Comparison of ENCODE assay signal across 15 mouse cellular contexts in genomic region chr14:122281072-122281634, GRCm38 (mm10).
DNase-seq lines count a peak whose midpoint lies in the region; ATAC-seq and TF ChIP-seq lines count a peak whose summit lies in the region.
"Had no signal": no experiment of that assay in that cellular context is flagged by ENCODE, and none has a peak within 500 bp of the region (broad histone marks: within the 10 kb centered on the region; RNA-seq: fewer than 3 reads in every experiment).

No protein-coding gene starts in this region.

- intact Hi-C loops in heart, postnatal 14 days (cut with DNase I), result no loop called here

- TF ChIP-seq CTCF in midbrain, postnatal 0 days (IDR thresholded peaks at IDR 0.05), result no peak

- 46% methylated on average over 9 of the region's 9 CpGs for WGBS in heart, embryonic 14.5 days
- WGBS in forebrain, embryonic 13.5 days, result 29% methylated on average over 9 of the region's 9 CpGs
- WGBS in hindbrain, embryonic 16.5 days, result 22% methylated on average over 9 of the region's 9 CpGs
- WGBS in midbrain, postnatal 0 days, result 32% methylated on average over 9 of the region's 9 CpGs

- no peak overlapping the region for H3K27ac ChIP-seq in heart, embryonic 14.5 days (replicated peaks in 1 of 2; ENCODE audit: control insufficient read depth in 1 of 2, insufficient read depth in 1 of 2, low read depth in 2 of 2, low read length in 2 of 2)
- H3K27ac ChIP-seq in forebrain, embryonic 13.5 days, result no peak overlapping the region
- peak overlapping the region; percentile 45 for H3K27ac ChIP-seq in hindbrain, embryonic 16.5 days (ENCODE audit: low read depth, low read length)
- H3K27ac ChIP-seq in midbrain, postnatal 0 days (ENCODE audit: low read depth, low read length), result no peak overlapping the region
- H3K27ac ChIP-seq: heart, adult 2 months; liver, embryonic 13.5 days; stomach, postnatal 0 days had no signal

- no peak for ATAC-seq in heart, embryonic 14.5 days (ENCODE audit: insufficient number of reproducible peaks, insufficient read depth, low FRiP score, low read depth)
- ATAC-seq in forebrain, embryonic 13.5 days, result no peak
- ATAC-seq in hindbrain, embryonic 16.5 days, result no peak; the same call in 1 of the 2 replicates
- no peak for ATAC-seq in midbrain, postnatal 0 days (ENCODE audit: low FRiP score)
- ATAC-seq: Patski had no signal

- H3K4me3 ChIP-seq in heart, embryonic 14.5 days (ENCODE audit: control insufficient read depth in 1 of 2, insufficient read depth in 1 of 2, low read depth in 1 of 2, low read length in 2 of 2), result no peak overlapping the region
- H3K4me3 ChIP-seq in forebrain, embryonic 13.5 days, result peak overlapping the region; percentile 12; the same call in 1 of the 2 replicates
- no peak overlapping the region; the same call in 1 of the 2 replicates for H3K4me3 ChIP-seq in hindbrain, embryonic 16.5 days (ENCODE audit: low read length)
- no peak overlapping the region for H3K4me3 ChIP-seq in midbrain, postnatal 0 days (ENCODE audit: low read depth, low read length)
- H3K4me3 ChIP-seq: heart, adult 2 months; liver, embryonic 13.5 days had no signal

- no peak for DNase-seq in heart, postnatal 14 days
- DNase-seq in midbrain, postnatal 0 days (ENCODE audit: low spot score), result peak; percentile 42
- no peak for DNase-seq in adrenal gland, postnatal 36 days
- no peak for DNase-seq in urinary bladder, postnatal 10 days (ENCODE audit: low spot score)
- DNase-seq: adrenal gland, adult 2 months; liver, embryonic 13.5 days; lung, postnatal 14 days; thymus, postnatal 4 days had no signal

- no peaks in the 10 kb centered on the region for H3K36me3 ChIP-seq in heart, embryonic 14.5 days (ENCODE audit: control insufficient read depth, insufficient read depth, low read length)
- H3K36me3 ChIP-seq in forebrain, embryonic 13.5 days (ENCODE audit: poor library complexity, severe bottlenecking), result no peaks in the 10 kb centered on the region
- no peaks in the 10 kb centered on the region for H3K36me3 ChIP-seq in hindbrain, embryonic 16.5 days (ENCODE audit: control insufficient read depth, insufficient read depth, low read length)
- H3K36me3 ChIP-seq in midbrain, postnatal 0 days (ENCODE audit: insufficient read depth, low read length), result no peaks in the 10 kb centered on the region
- H3K36me3 ChIP-seq: liver, embryonic 13.5 days had no signal

- no peak overlapping the region; the same call in 1 of the 2 replicates for H3K9ac ChIP-seq in heart, embryonic 14.5 days (ENCODE audit: low read length)
- H3K9ac ChIP-seq in forebrain, embryonic 13.5 days, result no peak overlapping the region
- no peak overlapping the region for H3K9ac ChIP-seq in hindbrain, embryonic 16.5 days (ENCODE audit: low read depth, low read length)
- H3K9ac ChIP-seq in midbrain, postnatal 0 days (replicated peaks; ENCODE audit: low read length, poor library complexity, severe bottlenecking), result no peak overlapping the region
- H3K9ac ChIP-seq: liver, embryonic 13.5 days had no signal

- no peaks in the 10 kb centered on the region for H3K9me3 ChIP-seq in heart, embryonic 14.5 days (ENCODE audit: control insufficient read depth, low read length)
- no peaks in the 10 kb centered on the region for H3K9me3 ChIP-seq in forebrain, embryonic 13.5 days (replicated peaks)
- H3K9me3 ChIP-seq in hindbrain, embryonic 16.5 days (ENCODE audit: control insufficient read depth, low read length), result no peaks in the 10 kb centered on the region
- H3K9me3 ChIP-seq in midbrain, postnatal 0 days (ENCODE audit: low read length), result no peaks in the 10 kb centered on the region
- H3K9me3 ChIP-seq: liver, embryonic 13.5 days had no signal

- peaks cover 43% of the 10 kb centered on the region for H3K27me3 ChIP-seq in heart, embryonic 14.5 days (ENCODE audit: control insufficient read depth, insufficient read depth, low read length)
- peaks cover 41% of the 10 kb centered on the region for H3K27me3 ChIP-seq in forebrain, embryonic 13.5 days
- peaks cover 9% of the 10 kb centered on the region for H3K27me3 ChIP-seq in hindbrain, embryonic 16.5 days (replicated peaks; ENCODE audit: control insufficient read depth, insufficient read depth, low read length)
- H3K27me3 ChIP-seq in midbrain, postnatal 0 days (ENCODE audit: insufficient read depth, low read length), result peaks cover 45% of the 10 kb centered on the region
- H3K27me3 ChIP-seq: CH12.LX; liver, embryonic 13.5 days; Patski had no signal

- H3K4me2 ChIP-seq in heart, embryonic 14.5 days (ENCODE audit: low read length), result peak overlapping the region; percentile 50
- peak overlapping the region; percentile 37 for H3K4me2 ChIP-seq in forebrain, embryonic 13.5 days
- peak overlapping the region; percentile 33 for H3K4me2 ChIP-seq in hindbrain, embryonic 16.5 days (ENCODE audit: low read length)
- H3K4me2 ChIP-seq in midbrain, postnatal 0 days (ENCODE audit: low read depth, low read length, poor library complexity, severe bottlenecking), result no peak overlapping the region
- H3K4me2 ChIP-seq: liver, embryonic 13.5 days had no signal

- H3K4me1 ChIP-seq in heart, embryonic 14.5 days (ENCODE audit: control insufficient read depth in 2 of 2, insufficient read depth in 2 of 2, low read length in 2 of 2), result peaks cover 6 to 8% of the 10 kb centered on the region in 2 experiments
- peaks cover 21% of the 10 kb centered on the region for H3K4me1 ChIP-seq in forebrain, embryonic 13.5 days
- H3K4me1 ChIP-seq in hindbrain, embryonic 16.5 days (ENCODE audit: control insufficient read depth, insufficient read depth, low read depth, low read length), result no peaks in the 10 kb centered on the region; the same call in 1 of the 2 replicates
- no peaks in the 10 kb centered on the region for H3K4me1 ChIP-seq in midbrain, postnatal 0 days (ENCODE audit: insufficient read depth, low read length)
- H3K4me1 ChIP-seq: liver, embryonic 13.5 days had no signal
